Mouse (Mus musculus) forebrain, embryonic 15.5 days (tissue): ENCODE data around the gene Chek1. TPM values are rescaled to one million over a fixed set of nuclear protein-coding genes. Genes with fewer than 3 reads are reported as not detected.

Experiments
- ATAC-seq: fragments of 200-750 bp; cut with Nextera tagmentation; replicated peaks from 2 replicates; pipeline ENCODE4 v1.8.0; 2017; ENCODE audit warnings: mild to moderate bottlenecking, moderate TSS enrichment, moderate library complexity
- H3K27ac ChIP-seq: fragments of 300-500 bp; sonication (generic); replicated peaks from 2 replicates; pipeline ENCODE4 v1.5.1; 2015; ENCODE audit warnings: mild to moderate bottlenecking, inconsistent platforms
- H3K27me3 ChIP-seq: fragments of 300-500 bp; sonication (generic); 2 replicates; pipeline ENCODE4 v1.6.1; 2015; ENCODE audit warnings: inconsistent platforms
- H3K36me3 ChIP-seq: fragments of 300-500 bp; sonication (generic); 2 replicates; pipeline ENCODE4 v1.6.1; 2015; ENCODE audit warnings: mild to moderate bottlenecking, inconsistent platforms
- H3K4me1 ChIP-seq: fragments of 300-500 bp; sonication (generic); 2 replicates; pipeline ENCODE4 v1.6.1; 2015; ENCODE audit warnings: inconsistent platforms
- H3K4me2 ChIP-seq: fragments of 300-500 bp; sonication (generic); replicated peaks from 2 replicates; pipeline ENCODE4 v1.6.1; 2015; ENCODE audit warnings: mild to moderate bottlenecking, inconsistent platforms
- H3K4me3 ChIP-seq: fragments of 300-500 bp; sonication (generic); 2 replicates; pipeline ENCODE4 v1.5.1; 2015; ENCODE audit warnings: mild to moderate bottlenecking, inconsistent platforms
- H3K9ac ChIP-seq: fragments of 300-500 bp; sonication (generic); replicated peaks from 2 replicates; pipeline ENCODE4 v1.6.1; 2015; ENCODE audit warnings: mild to moderate bottlenecking, inconsistent platforms
- H3K9me3 ChIP-seq: fragments of 300-500 bp; sonication (generic); 2 replicates; pipeline ENCODE4 v1.6.1; 2016; ENCODE audit warnings: inconsistent platforms
- WGBS: fragments of 180-500 bp; shearing (Covaris S2); methylation state at CpG from one replicate; pipeline ENCODE4 v1.1.7; 2015; ENCODE audit warnings: mixed read lengths; 5-methylcytosine and 5-hydroxymethylcytosine counted together
- polyA plus RNA-seq: library from polyadenylated mRNA; unstranded; fragments of >200 nt; fragmentation: Nextera tagmentation; extraction: Ambion mirVana; gene quantifications from 2 replicates; pipeline ENCODE4 v1.2.1, GENCODE M21; 2015

The Chek1 gene
- polyA plus RNA-seq, 1 experiment from 2014 or later, result 18.7 TPM

DNA sequence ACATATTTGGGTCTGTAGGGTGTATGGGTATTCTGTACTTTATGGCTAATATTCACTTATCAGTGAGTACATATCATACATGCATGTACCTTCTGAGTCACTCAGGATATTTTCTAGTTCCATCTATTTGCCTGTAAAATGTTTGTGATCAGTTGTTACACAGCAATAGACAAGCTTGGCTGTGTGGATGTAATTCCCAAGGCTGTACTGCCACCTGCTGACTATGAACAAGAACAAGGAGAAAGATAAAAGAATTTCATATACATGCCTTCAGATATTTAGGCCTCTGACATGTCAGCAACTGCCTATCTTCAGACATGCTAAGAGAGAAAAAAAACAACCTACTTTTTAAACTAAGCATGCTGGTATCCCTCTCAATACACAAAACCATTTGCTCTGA lies 39.5 kb downstream of the Chek1 start:
- no peak overlapping the region for H3K9ac ChIP-seq
- no peak overlapping the region for H3K27ac ChIP-seq
- no peak overlapping the region for H3K4me3 ChIP-seq
- no peaks in the 10 kb centered on the region for H3K36me3 ChIP-seq
- no peak overlapping the region for H3K4me2 ChIP-seq
- no peaks in the 10 kb centered on the region for H3K4me1 ChIP-seq
- no peak for ATAC-seq
- H3K9me3 ChIP-seq, result no peaks in the 10 kb centered on the region
- no peaks in the 10 kb centered on the region for H3K27me3 ChIP-seq

DNA sequence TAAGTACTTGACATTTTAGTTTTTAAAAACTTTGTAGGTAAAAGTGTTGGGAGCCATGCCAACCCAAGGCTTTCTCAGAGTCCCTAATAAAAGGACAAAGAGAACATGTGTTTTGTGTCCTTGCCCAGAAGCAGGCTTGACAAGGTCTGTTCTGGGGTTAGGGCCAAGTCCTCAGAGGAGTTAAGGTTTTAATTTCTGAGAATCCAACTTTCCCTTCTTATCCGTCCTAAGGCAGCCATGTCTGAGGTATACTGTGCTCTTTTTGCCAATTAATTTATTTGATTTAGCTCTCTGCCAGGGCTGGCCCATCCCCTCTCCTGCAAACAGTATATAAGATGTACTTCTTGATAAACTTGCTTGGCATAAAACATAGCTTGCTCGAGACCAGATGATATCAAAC lies 45.4 kb downstream of the Chek1 start:
- Histone ChIP-seq H3K4me3 (no peak overlapping the region), H3K9ac (no peak overlapping the region), H3K4me1 (no peaks in the 10 kb centered on the region), H3K27ac (no peak overlapping the region), H3K4me2 (no peak overlapping the region), H3K27me3 (no peaks in the 10 kb centered on the region), H3K9me3 (no peaks in the 10 kb centered on the region), H3K36me3 (no peaks in the 10 kb centered on the region)
- WGBS, result 71% methylated on average over 2 of the region's 2 CpGs
- ATAC-seq, result no peak

Other genes with a start within 250 kb of the Chek1 start
- not detected in 2 replicates for gene Gm5615, start 185.1 kb downstream of the Chek1 start, polyA plus RNA-seq
- not detected in 2 replicates for gene Gm17689, start 144.4 kb downstream of the Chek1 start, polyA plus RNA-seq
- gene A630095E13Rik, start 83.7 kb downstream of the Chek1 start, polyA plus RNA-seq, result not detected in 2 replicates
- not detected in 2 replicates for gene Acrv1, start 33.8 kb downstream of the Chek1 start, polyA plus RNA-seq
- 102 and 106 TPM in 2 replicates for gene Stt3a, start 40.6 kb upstream of the Chek1 start, polyA plus RNA-seq
- gene Ei24, start 70.3 kb upstream of the Chek1 start, polyA plus RNA-seq, result 117 and 126 TPM in 2 replicates
- 671 and 696 TPM in 2 replicates for gene Fez1, start 94.8 kb upstream of the Chek1 start, polyA plus RNA-seq